Mouse (Mus musculus) lung, embryonic 16.5 days (tissue): ENCODE data around the gene Twist2. TPM values are rescaled to one million over a fixed set of nuclear protein-coding genes. Genes with fewer than 3 reads are reported as not detected.

Experiments used
- ATAC-seq: fragments of 200-750 bp; cut with Nextera tagmentation; 2 replicates; pipeline ENCODE4 v1.8.0; 2017; ENCODE audit warnings: low read depth, mild to moderate bottlenecking, moderate library complexity
- H3K27ac ChIP-seq: fragments of 300-500 bp; sonication (generic); 2 replicates; pipeline ENCODE4 v1.5.1; 2014; ENCODE audit warnings: mild to moderate bottlenecking, control low read depth, low read length
- H3K27me3 ChIP-seq: fragments of 300-500 bp; sonication (generic); 2 replicates; pipeline ENCODE4 v1.6.1; 2014; ENCODE audit warnings: low read depth, low read length, mixed read lengths; ENCODE audit not compliant: control insufficient read depth, insufficient read depth
- H3K36me3 ChIP-seq: fragments of 300-500 bp; sonication (generic); 2 replicates; pipeline ENCODE4 v1.6.1; 2014; ENCODE audit warnings: low read length; ENCODE audit not compliant: control insufficient read depth, insufficient read depth
- H3K4me1 ChIP-seq: fragments of 300-500 bp; sonication (generic); replicated peaks from 2 replicates; pipeline ENCODE4 v1.6.1; 2014; ENCODE audit warnings: low read length, mixed read lengths; ENCODE audit not compliant: control insufficient read depth, insufficient read depth
- H3K4me2 ChIP-seq: fragments of 300-500 bp; sonication (generic); 2 replicates; pipeline ENCODE4 v1.6.1; 2014; ENCODE audit warnings: low read depth, low read length, control low read depth
- H3K4me3 ChIP-seq: fragments of 300-500 bp; sonication (generic); 2 replicates; pipeline ENCODE4 v1.5.1; 2014; ENCODE audit warnings: mild to moderate bottlenecking, low read length, control low read depth
- H3K9ac ChIP-seq: fragments of 300-500 bp; sonication (generic); 2 replicates; pipeline ENCODE4 v1.6.1; 2014; ENCODE audit warnings: low read length, control low read depth
- H3K9me3 ChIP-seq: fragments of 300-500 bp; sonication (generic); 2 replicates; pipeline ENCODE4 v1.6.1; 2016; ENCODE audit warnings: low read length; ENCODE audit not compliant: control insufficient read depth
- WGBS: fragments of 180-500 bp; shearing (Covaris S2); extraction: QIAGEN DNeasy Blood & Tissue Kit; methylation state at CpG from one replicate; pipeline ENCODE4 v1.1.7; 2014; 5-methylcytosine and 5-hydroxymethylcytosine counted together
- polyA plus RNA-seq: library from polyadenylated mRNA; unstranded; fragments of >200 nt; fragmentation: Nextera tagmentation; extraction: Ambion mirVana; gene quantifications from 2 replicates; pipeline ENCODE4 v1.2.1, GENCODE M21; 2015

Gene Twist2
- polyA plus RNA-seq, 1 experiment from 2014 or later: 7.2 TPM

DNA sequence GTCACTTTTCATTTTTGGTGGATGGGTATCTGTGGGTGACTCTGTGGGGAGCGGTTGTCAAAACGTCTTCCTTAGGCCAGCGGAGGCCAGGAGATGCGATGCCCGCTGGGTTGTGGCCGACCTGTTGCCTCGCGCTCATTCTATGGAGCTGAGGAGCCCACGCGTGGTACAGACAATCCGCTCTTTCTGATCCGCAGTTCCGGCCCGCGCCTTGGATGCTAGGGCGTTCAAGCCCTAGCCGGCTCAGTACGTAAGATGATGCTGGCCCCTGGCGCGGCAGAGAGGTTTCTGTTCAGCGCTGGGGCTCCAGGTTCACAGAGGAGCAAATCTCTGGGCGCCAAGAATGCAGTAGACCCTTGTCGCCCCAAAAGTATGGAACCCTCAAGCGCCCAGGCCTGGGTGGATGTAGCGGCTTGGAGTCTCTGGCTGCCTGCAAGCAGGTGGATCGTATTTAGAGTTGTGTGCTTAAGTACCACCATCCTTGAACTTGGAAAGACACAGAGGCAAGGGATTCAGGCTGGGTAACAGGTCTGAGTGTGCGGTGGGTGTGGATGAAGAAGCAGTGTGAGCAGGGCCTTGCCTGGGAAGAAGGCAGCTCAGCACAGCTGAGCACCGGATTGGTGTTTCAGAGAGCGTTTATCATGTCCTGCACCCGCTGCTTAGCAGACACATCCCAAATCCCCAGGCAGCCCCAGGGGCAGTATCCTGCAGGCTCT is 1.3 kb downstream of the Twist2 start:
- no peak overlapping the region for H3K27ac ChIP-seq
- peak overlapping the region; percentile 94 for H3K4me2 ChIP-seq
- peaks cover 42% of the 10 kb centered on the region for H3K27me3 ChIP-seq
- peak overlapping the region; percentile 62 for H3K9ac ChIP-seq
- WGBS: 5% methylated on average over 30 of the region's 30 CpGs
- peak overlapping the region; percentile 63 for H3K4me3 ChIP-seq
- no peak for ATAC-seq
- no peaks in the 10 kb centered on the region for H3K36me3 ChIP-seq
- H3K4me1 ChIP-seq: peaks cover 9% of the 10 kb centered on the region; the same call in 1 of the 2 replicates
- no peaks in the 10 kb centered on the region for H3K9me3 ChIP-seq

DNA sequence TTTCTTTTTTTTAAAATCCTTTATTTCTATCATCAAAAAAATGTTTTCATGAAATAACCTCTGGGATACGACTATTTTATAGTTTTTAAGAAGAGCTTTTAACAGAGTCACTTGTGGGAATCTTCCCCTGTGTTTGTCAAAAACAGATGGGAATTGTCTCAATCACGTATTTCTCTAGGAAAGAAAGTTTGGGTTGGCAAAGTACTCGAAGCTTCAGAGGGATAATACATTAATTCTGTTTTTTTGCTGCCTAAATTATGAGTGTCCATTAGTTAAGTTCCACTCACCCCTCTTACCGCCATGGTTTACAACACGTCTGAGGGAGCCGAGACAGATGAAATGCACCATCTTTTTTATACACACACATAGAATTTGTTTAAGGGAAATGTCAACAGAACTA is 2.2 kb downstream of the Twist2 start:
- Histone ChIP-seq H3K4me3 (no peak overlapping the region), H3K9me3 (no peaks in the 10 kb centered on the region), H3K9ac (no peak overlapping the region), H3K4me1 (peaks cover 9% of the 10 kb centered on the region; the same call in 1 of the 2 replicates), H3K27me3 (peaks cover 42% of the 10 kb centered on the region), H3K36me3 (no peaks in the 10 kb centered on the region), H3K4me2 (no peak overlapping the region), H3K27ac (no peak overlapping the region)
- WGBS: 30% methylated on average over 6 of the region's 6 CpGs
- peak; percentile 51 for ATAC-seq

DNA sequence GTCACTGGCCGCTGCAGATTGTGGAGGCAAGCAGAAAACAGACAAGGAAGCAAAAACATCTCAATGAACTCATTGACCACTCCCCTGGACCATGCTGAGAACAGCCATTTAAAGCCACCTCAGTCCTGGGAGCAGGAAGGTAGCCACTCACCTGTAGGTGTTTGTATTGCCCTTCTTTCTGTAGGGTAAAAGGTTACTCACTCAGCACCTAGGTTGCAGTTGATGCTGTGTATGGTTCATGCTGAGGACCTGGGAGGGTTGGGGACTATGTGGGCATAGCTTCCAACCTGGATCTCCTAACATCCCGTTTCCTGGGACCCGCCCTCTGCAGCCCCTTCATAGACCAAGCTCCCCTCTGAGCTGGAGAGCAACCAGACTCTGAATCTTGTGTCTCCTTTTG is 14.8 kb downstream of the Twist2 start:
- Histone ChIP-seq H3K9ac (no peak overlapping the region), H3K9me3 (no peaks in the 10 kb centered on the region), H3K4me2 (no peak overlapping the region), H3K4me1 (no peaks in the 10 kb centered on the region), H3K4me3 (no peak overlapping the region), H3K36me3 (no peaks in the 10 kb centered on the region), H3K27me3 (no peaks in the 10 kb centered on the region), H3K27ac (no peak overlapping the region)
- ATAC-seq: no peak
- WGBS: 70% methylated on average over 3 of the region's 3 CpGs

DNA sequence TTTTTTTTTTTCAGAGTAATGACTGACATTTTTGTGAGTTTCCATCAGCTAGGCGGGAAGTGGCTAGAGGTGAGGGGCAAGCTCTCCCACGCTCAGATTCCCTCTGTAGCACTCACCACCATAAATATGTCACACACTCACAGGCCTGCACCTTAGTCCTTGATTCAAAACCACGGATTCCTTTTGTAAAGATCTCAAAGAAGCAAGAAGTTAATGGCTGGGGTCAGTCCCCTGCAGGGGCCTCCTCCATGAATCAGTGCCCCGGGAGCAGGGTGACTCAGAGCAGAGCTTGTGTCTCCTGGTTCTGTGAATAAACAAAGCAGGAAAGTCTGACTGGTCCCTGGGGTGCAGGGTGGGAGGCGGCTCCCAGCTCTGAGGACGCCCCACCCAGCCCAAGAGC is 15.3 kb downstream of the Twist2 start:
- Histone ChIP-seq H3K27me3 (no peaks in the 10 kb centered on the region), H3K36me3 (no peaks in the 10 kb centered on the region), H3K9me3 (no peaks in the 10 kb centered on the region), H3K27ac (no peak overlapping the region), H3K9ac (no peak overlapping the region), H3K4me1 (no peaks in the 10 kb centered on the region), H3K4me3 (no peak overlapping the region), H3K4me2 (no peak overlapping the region)
- 33% methylated on average over 6 of the region's 6 CpGs for WGBS
- ATAC-seq: no peak

DNA sequence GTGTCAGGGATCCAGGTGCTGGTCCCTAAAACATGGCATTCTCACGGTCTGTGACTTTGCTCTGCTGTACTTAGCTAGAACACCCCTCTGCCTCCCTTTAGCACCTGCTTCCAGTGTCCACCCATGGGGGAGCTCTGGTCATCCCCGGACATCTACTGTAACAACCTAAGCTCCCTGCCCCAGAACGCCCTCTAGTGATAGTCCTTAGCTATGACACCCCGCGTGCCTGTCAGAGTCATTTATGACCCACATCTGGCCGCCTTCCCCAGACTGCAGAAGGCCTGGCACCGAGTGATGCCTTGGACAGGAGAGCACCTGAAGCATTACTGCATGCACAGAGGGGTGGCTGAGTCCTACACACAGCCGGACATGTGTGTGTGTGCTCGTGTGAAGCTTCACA is 18.0 kb downstream of the Twist2 start:
- ATAC-seq: no peak
- Histone ChIP-seq H3K4me3 (no peak overlapping the region), H3K27me3 (no peaks in the 10 kb centered on the region), H3K4me2 (no peak overlapping the region), H3K27ac (no peak overlapping the region), H3K9ac (no peak overlapping the region), H3K9me3 (no peaks in the 10 kb centered on the region), H3K4me1 (peaks cover 5% of the 10 kb centered on the region; the same call in 1 of the 2 replicates), H3K36me3 (no peaks in the 10 kb centered on the region)
- WGBS: 57% methylated on average over 9 of the region's 9 CpGs

DNA sequence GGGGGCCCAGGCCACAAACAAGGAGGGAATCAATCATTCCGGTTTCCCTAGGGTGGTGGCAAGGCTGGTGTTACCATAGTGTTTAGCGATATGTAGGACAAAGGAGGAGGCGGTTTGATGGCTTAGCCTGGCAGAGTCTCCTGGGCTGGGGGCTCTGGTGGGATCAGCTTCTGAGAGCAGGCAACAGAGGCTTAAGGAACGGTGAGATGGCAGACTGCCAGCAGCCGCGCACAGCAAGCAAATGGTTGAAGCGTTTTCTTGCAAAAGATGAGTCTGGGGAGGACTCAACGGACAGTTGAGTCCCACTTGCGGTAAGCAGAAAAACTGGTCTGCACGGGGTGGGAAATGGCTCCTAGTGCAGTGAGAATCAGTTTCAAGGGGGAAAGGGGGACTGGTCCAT is 19.3 kb downstream of the Twist2 start:
- no peak for ATAC-seq
- no peak overlapping the region for H3K9ac ChIP-seq
- H3K27ac ChIP-seq: no peak overlapping the region
- no peaks in the 10 kb centered on the region for H3K9me3 ChIP-seq
- peaks cover 5% of the 10 kb centered on the region; the same call in 1 of the 2 replicates for H3K4me1 ChIP-seq
- no peaks in the 10 kb centered on the region for H3K36me3 ChIP-seq
- H3K4me3 ChIP-seq: no peak overlapping the region
- no peak overlapping the region for H3K4me2 ChIP-seq
- 48% methylated on average over 10 of the region's 10 CpGs for WGBS
- H3K27me3 ChIP-seq: no peaks in the 10 kb centered on the region

DNA sequence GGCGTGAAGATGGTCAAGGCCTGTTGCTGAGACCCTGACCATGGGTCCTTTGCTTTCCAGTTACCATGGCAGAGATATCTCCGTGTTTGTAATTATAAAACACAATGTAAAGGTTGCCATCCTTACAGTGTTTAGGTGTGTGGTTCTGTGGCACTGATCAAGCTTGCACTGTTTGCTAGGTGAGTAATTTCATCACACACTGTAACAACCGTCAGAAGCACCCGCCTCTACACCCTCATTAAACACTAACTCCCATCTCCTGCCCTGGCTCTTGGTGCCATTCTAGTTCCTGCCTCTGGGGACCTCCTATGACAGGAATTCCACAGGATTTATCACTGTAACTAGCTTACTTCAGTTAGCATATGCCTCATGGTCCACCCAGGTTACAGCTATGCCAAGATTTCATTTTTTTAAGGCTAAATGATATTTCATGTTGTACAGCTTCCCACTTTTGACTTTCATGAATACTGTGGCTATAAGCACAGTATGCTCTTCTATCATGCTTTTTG is 21.1 kb downstream of the Twist2 start:
- Histone ChIP-seq H3K27me3 (no peaks in the 10 kb centered on the region), H3K4me1 (peaks cover 5% of the 10 kb centered on the region; the same call in 1 of the 2 replicates), H3K9ac (no peak overlapping the region), H3K4me3 (no peak overlapping the region), H3K36me3 (no peaks in the 10 kb centered on the region), H3K4me2 (no peak overlapping the region), H3K9me3 (no peaks in the 10 kb centered on the region), H3K27ac (no peak overlapping the region)
- WGBS: 78% methylated on average over 4 of the region's 4 CpGs
- ATAC-seq: no peak

DNA sequence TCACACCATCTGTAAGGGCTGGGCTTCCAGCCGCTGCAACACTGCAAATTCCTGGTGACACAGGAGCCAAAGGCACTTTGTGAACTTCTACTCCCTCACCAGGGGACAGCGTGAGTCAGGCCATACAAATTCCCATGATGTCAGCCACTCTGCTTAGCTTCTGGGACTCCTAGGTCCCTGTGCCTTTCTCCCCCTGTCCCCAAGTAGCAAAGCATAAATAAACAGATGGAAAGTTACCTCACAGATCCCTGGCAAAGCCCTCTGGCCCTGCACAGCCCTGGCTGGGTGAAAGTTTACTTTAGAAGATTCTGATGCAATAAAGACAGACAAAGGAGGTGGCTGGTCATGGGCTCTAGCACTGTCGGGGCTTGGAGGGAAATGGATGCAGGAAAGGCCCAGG is 22.3 kb downstream of the Twist2 start:
- peaks cover 5% of the 10 kb centered on the region; the same call in 1 of the 2 replicates for H3K4me1 ChIP-seq
- no peak overlapping the region for H3K9ac ChIP-seq
- no peaks in the 10 kb centered on the region for H3K36me3 ChIP-seq
- WGBS: 15% methylated on average over 3 of the region's 3 CpGs
- H3K9me3 ChIP-seq: no peaks in the 10 kb centered on the region
- H3K27ac ChIP-seq: no peak overlapping the region
- H3K4me2 ChIP-seq: no peak overlapping the region
- no peaks in the 10 kb centered on the region for H3K27me3 ChIP-seq
- no peak overlapping the region for H3K4me3 ChIP-seq
- peak; percentile 55 for ATAC-seq

DNA sequence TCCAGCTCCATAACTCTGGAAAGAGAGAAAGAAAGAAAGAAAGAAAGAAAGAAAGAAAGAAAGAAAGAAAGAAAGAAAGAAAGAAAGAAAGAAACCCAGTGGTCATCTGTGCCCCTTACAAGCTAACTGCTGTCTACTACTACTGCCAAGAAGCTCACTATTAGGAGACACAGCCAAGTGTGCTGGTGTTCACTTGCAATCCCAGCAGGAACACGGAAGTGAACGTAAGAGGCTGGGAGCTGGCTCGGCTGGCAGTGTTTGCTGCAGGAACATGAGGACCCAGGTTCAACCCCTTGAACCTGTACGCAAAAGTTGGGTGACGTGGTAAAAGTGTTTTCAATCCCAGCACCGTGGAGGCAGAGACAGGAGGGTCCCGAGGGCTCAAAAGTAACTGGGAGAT is 22.7 kb downstream of the Twist2 start:
- Histone ChIP-seq H3K27me3 (no peaks in the 10 kb centered on the region), H3K27ac (no peak overlapping the region), H3K9me3 (no peaks in the 10 kb centered on the region), H3K36me3 (no peaks in the 10 kb centered on the region), H3K4me2 (no peak overlapping the region), H3K9ac (no peak overlapping the region), H3K4me3 (no peak overlapping the region), H3K4me1 (peaks cover 5% of the 10 kb centered on the region; the same call in 1 of the 2 replicates)
- ATAC-seq: no peak
- 73% methylated on average over 7 of the region's 7 CpGs for WGBS
